22 mouse cellular contexts compared by ENCODE assay signal in genomic region chr9:44194000-44194399, GRCm38 (mm10). TPM values are rescaled to one million over a fixed set of nuclear protein-coding genes. Genes with fewer than 3 reads are reported as not detected.
A peak's percentile ranks its signal among the peaks of the same experiment; 100 is the strongest.
DNase-seq lines count a peak whose midpoint lies in the region; ATAC-seq and TF ChIP-seq lines count a peak whose summit lies in the region.
"Had no signal": no experiment of that assay in that cellular context is flagged by ENCODE, and none has a peak within 500 bp of the region (broad histone marks: within the 10 kb centered on the region; RNA-seq: fewer than 3 reads in every experiment).

No protein-coding gene starts in this region.

- ATAC-seq in heart, embryonic 15.5 days (replicated peaks; ENCODE audit: insufficient number of reproducible peaks, insufficient read depth, low FRiP score, low read depth), result no peak
- ATAC-seq in stomach, postnatal 0 days (ENCODE audit: low FRiP score, low TSS enrichment), result no peak
- ATAC-seq in midbrain, embryonic 16.5 days, result no peak
- ATAC-seq: liver, embryonic 12.5 days had no signal

- DNase-seq in heart, adult 9 months (ENCODE audit: low spot score in 2 of 2), result no peak
- peak; percentile 24 for DNase-seq in c-Kit-positive CD71-positive TER-119-negative erythroid progenitor cells, embryonic 14.5 days (ENCODE audit: low read depth)
- DNase-seq in stomach, postnatal 0 days (ENCODE audit: low spot score), result no peak
- no peak for DNase-seq in layer of hippocampus, adult 11-12 months (ENCODE audit: low spot score)
- DNase-seq: adrenal gland, postnatal 14 days; cerebellum, adult 9-11 months; gastrocnemius, postnatal 25 days; kidney, adult 9 months; kidney, postnatal 25 days; lung, adult 18-20 months; lung, postnatal 14 days had no signal

- 5% methylated on average over 1 of the region's 1 CpGs for WGBS in heart, embryonic 15.5 days
- 18% methylated on average over 1 of the region's 1 CpGs for WGBS in macrophage (ENCODE audit: missing documents)
- 42% methylated on average over 1 of the region's 1 CpGs for WGBS in stomach, postnatal 0 days
- 87% methylated on average over 1 of the region's 1 CpGs for WGBS in midbrain, embryonic 16.5 days

- no peaks in the 10 kb centered on the region for H3K9me3 ChIP-seq in heart, embryonic 15.5 days (replicated peaks)
- no peaks in the 10 kb centered on the region for H3K9me3 ChIP-seq in stomach, postnatal 0 days (ENCODE audit: control insufficient read depth, low read length)
- H3K9me3 ChIP-seq in midbrain, embryonic 16.5 days (replicated peaks; ENCODE audit: control insufficient read depth, low read length, poor library complexity, severe bottlenecking), result no peaks in the 10 kb centered on the region
- H3K9me3 ChIP-seq: forebrain, embryonic 10.5 days; hindbrain, embryonic 12.5 days; limb, embryonic 13.5 days; liver, embryonic 12.5 days had no signal

- H3K27me3 ChIP-seq in heart, embryonic 15.5 days, result no peaks in the 10 kb centered on the region
- H3K27me3 ChIP-seq in stomach, postnatal 0 days (ENCODE audit: control insufficient read depth, insufficient read depth, low read length), result no peaks in the 10 kb centered on the region
- no peaks in the 10 kb centered on the region for H3K27me3 ChIP-seq in midbrain, embryonic 16.5 days (ENCODE audit: control insufficient read depth, insufficient read depth, low read depth, low read length)
- H3K27me3 ChIP-seq: hindbrain, embryonic 12.5 days; limb, embryonic 13.5 days; liver, embryonic 12.5 days had no signal

- no peak overlapping the region for H3K9ac ChIP-seq in heart, embryonic 15.5 days
- no peak overlapping the region for H3K9ac ChIP-seq in stomach, postnatal 0 days (ENCODE audit: low read length)
- no peak overlapping the region for H3K9ac ChIP-seq in midbrain, embryonic 16.5 days (ENCODE audit: low read depth, low read length)
- H3K9ac ChIP-seq: hindbrain, embryonic 12.5 days; limb, embryonic 13.5 days; liver, embryonic 12.5 days had no signal

- H3K36me3 ChIP-seq in heart, embryonic 15.5 days, result peaks cover 21% of the 10 kb centered on the region
- peaks cover 12% of the 10 kb centered on the region; the same call in 1 of the 2 replicates for H3K36me3 ChIP-seq in macrophage (ENCODE audit: inconsistent target)
- no peaks in the 10 kb centered on the region; the same call in 1 of the 2 replicates for H3K36me3 ChIP-seq in stomach, postnatal 0 days (ENCODE audit: control insufficient read depth, insufficient read depth, low read length)
- H3K36me3 ChIP-seq in midbrain, embryonic 16.5 days (ENCODE audit: control insufficient read depth, insufficient read depth, low read length), result peaks cover 8% of the 10 kb centered on the region

- H3K4me2 ChIP-seq in heart, embryonic 15.5 days, result no peak overlapping the region
- H3K4me2 ChIP-seq in stomach, postnatal 0 days (replicated peaks; ENCODE audit: low read depth), result no peak overlapping the region
- H3K4me2 ChIP-seq in midbrain, embryonic 16.5 days (ENCODE audit: low read length), result no peak overlapping the region
- H3K4me2 ChIP-seq: hindbrain, embryonic 12.5 days; limb, embryonic 13.5 days; liver, embryonic 12.5 days had no signal

- no peak for TF ChIP-seq CTCF in stomach, postnatal 0 days (IDR thresholded peaks at IDR 0.05; ENCODE audit: low read depth)

- H3K4me1 ChIP-seq in heart, embryonic 15.5 days (replicated peaks), result peaks cover 8% of the 10 kb centered on the region
- no peaks in the 10 kb centered on the region for H3K4me1 ChIP-seq in stomach, postnatal 0 days (replicated peaks; ENCODE audit: control insufficient read depth, insufficient read depth)
- H3K4me1 ChIP-seq in midbrain, embryonic 16.5 days (ENCODE audit: control insufficient read depth, insufficient read depth, low read length), result no peaks in the 10 kb centered on the region
- H3K4me1 ChIP-seq: forebrain, embryonic 10.5 days; hindbrain, embryonic 12.5 days; limb, embryonic 13.5 days had no signal

- peak overlapping the region; percentile 15 for H3K27ac ChIP-seq in heart, embryonic 15.5 days
- 0 out of 2 replicates have a peak overlapping the region, but pooled peaks have one; percentile 0 for H3K27ac ChIP-seq in macrophage
- 0 out of 2 replicates have a peak overlapping the region, but pooled peaks have one; percentile 30 for H3K27ac ChIP-seq in stomach, postnatal 0 days (replicated peaks)
- no peak overlapping the region for H3K27ac ChIP-seq in midbrain, embryonic 16.5 days (ENCODE audit: low read length)
- H3K27ac ChIP-seq: forebrain, embryonic 10.5 days; hindbrain, embryonic 12.5 days; limb, embryonic 13.5 days; liver, embryonic 12.5 days had no signal

- H3K4me3 ChIP-seq in heart, embryonic 15.5 days, result no peak overlapping the region
- no peak overlapping the region for H3K4me3 ChIP-seq in macrophage (ENCODE audit: inconsistent target)
- no peak overlapping the region for H3K4me3 ChIP-seq in stomach, postnatal 0 days (ENCODE audit: low read depth, low read length)
- no peak overlapping the region for H3K4me3 ChIP-seq in midbrain, embryonic 16.5 days (ENCODE audit: low read depth, low read length)
- H3K4me3 ChIP-seq: forebrain, embryonic 10.5 days; hindbrain, embryonic 12.5 days; limb, embryonic 13.5 days; liver, embryonic 12.5 days had no signal

- peaks cover 100% of the 10 kb centered on the region for H3K79me2 ChIP-seq in macrophage (ENCODE audit: inconsistent target)

- no peak for TF ChIP-seq EP300 in stomach, postnatal 0 days (optimal IDR thresholded peaks at IDR 0.05)

RNA-seq across cellular contexts. Expression of gene Cbl, which starts 39.8 kb away (rescaled TPM):
- 10.7 and 14.8 TPM in 2 replicates for polyA plus RNA-seq in heart, embryonic 15.5 days (2015; fragmentation: Nextera tagmentation; extraction: Ambion mirVana)
- 100 to 1,000 TPM in 25 of 26 experiments, 10 to 100 TPM in 1; 75.2 to 374 (median 276) TPM for total RNA-seq in macrophage (2018; cell fraction: chromatin; rRNA removed)
- 100 to 1,000 TPM in 11 of 26 experiments, 10 to 100 TPM in 15; 77.0 to 120 (median 98.9) TPM for total RNA-seq in macrophage (2018; cell fraction: cytosol; rRNA removed)
- 100 to 1,000 TPM; 148 to 240 (median 196) TPM for total RNA-seq in macrophage (2018; cell fraction: nucleus; rRNA removed)
- 37.9 to 51.2 TPM (median 42.7 TPM) in 3 replicates for polyA plus RNA-seq in macrophage (2018)
- polyA plus RNA-seq in stomach, postnatal 0 days (2015; fragmentation: Nextera tagmentation; extraction: Ambion mirVana), result 4.9 and 5.7 TPM in 2 replicates
- 21.7 and 26.5 TPM in 2 replicates for polyA plus RNA-seq in midbrain, embryonic 16.5 days (2015; fragmentation: Nextera tagmentation; extraction: Ambion mirVana)

RNA-seq across cellular contexts. Expression of gene Ccdc153, which starts 46.5 kb away (rescaled TPM):
- polyA plus RNA-seq in heart, embryonic 15.5 days (2015; fragmentation: Nextera tagmentation; extraction: Ambion mirVana), result 0.28 and 0.52 TPM in 2 replicates
- not detected for total RNA-seq in macrophage (2018; cell fraction: chromatin; rRNA removed)
- total RNA-seq in macrophage (2018; cell fraction: cytosol; rRNA removed), result not detected
- not detected for total RNA-seq in macrophage (2018; cell fraction: nucleus; rRNA removed)
- polyA plus RNA-seq in macrophage (2018), result not detected in 3 replicates
- not detected in 2 replicates for polyA plus RNA-seq in stomach, postnatal 0 days (2015; fragmentation: Nextera tagmentation; extraction: Ambion mirVana)
- polyA plus RNA-seq in midbrain, embryonic 16.5 days (2015; fragmentation: Nextera tagmentation; extraction: Ambion mirVana), result 1.5 TPM in 1 of 2 replicates, not detected in the other
- total RNA-seq: gastrocnemius, postnatal 25 days; heart, adult 8-10 months had no signal
- polyA plus RNA-seq: embryonic facial prominence, embryonic 11.5 days; forebrain, embryonic 10.5 days; hindbrain, embryonic 12.5 days; limb, embryonic 13.5 days; liver, embryonic 12.5 days; neural tube, embryonic 14.5 days; urinary bladder, adult 2 months had no signal

RNA-seq across cellular contexts. Expression of gene Pdzd3, which starts 57.3 kb away (rescaled TPM):
- polyA plus RNA-seq in heart, embryonic 15.5 days (2015; fragmentation: Nextera tagmentation; extraction: Ambion mirVana), result 0.13 TPM in 1 of 2 replicates, not detected in the other
- 1 to 10 TPM in 1 of 26 experiments, under 1 TPM in 3, not detected in 22; 0.30 to 1.3 (median 0.36) TPM for total RNA-seq in macrophage (2018; cell fraction: chromatin; rRNA removed)
- under 1 TPM in 2 of 26 experiments, not detected in 24; 0.09 to 0.19 TPM for total RNA-seq in macrophage (2018; cell fraction: cytosol; rRNA removed)
- total RNA-seq in macrophage (2018; cell fraction: nucleus; rRNA removed), result under 1 TPM in 4 of 26 experiments, not detected in 22; 0.22 to 0.30 (median 0.27) TPM
- not detected in 3 replicates for polyA plus RNA-seq in macrophage (2018)
- polyA plus RNA-seq in stomach, postnatal 0 days (2015; fragmentation: Nextera tagmentation; extraction: Ambion mirVana), result 0.08 and 0.13 TPM in 2 replicates
- polyA plus RNA-seq in midbrain, embryonic 16.5 days (2015; fragmentation: Nextera tagmentation; extraction: Ambion mirVana), result 0.72 and 0.82 TPM in 2 replicates
- polyA plus RNA-seq: embryonic facial prominence, embryonic 11.5 days had no signal

RNA-seq across cellular contexts. Expression of gene Mcam, which starts 59.7 kb away (rescaled TPM):
- 93.4 and 102 TPM in 2 replicates for polyA plus RNA-seq in heart, embryonic 15.5 days (2015; fragmentation: Nextera tagmentation; extraction: Ambion mirVana)
- total RNA-seq in macrophage (2018; cell fraction: chromatin; rRNA removed), result 1 to 10 TPM in 1 of 26 experiments, under 1 TPM in 3, not detected in 22; 0.26 to 2.0 (median 0.42) TPM
- total RNA-seq in macrophage (2018; cell fraction: cytosol; rRNA removed), result under 1 TPM in 14 of 26 experiments, not detected in 12; 0.04 to 0.23 (median 0.13) TPM
- total RNA-seq in macrophage (2018; cell fraction: nucleus; rRNA removed), result under 1 TPM in 2 of 26 experiments, not detected in 24; 0.25 to 0.26 TPM
- 0.11 to 0.30 TPM in 2 of 3 replicates, not detected in the other for polyA plus RNA-seq in macrophage (2018)
- 43.9 and 44.5 TPM in 2 replicates for polyA plus RNA-seq in stomach, postnatal 0 days (2015; fragmentation: Nextera tagmentation; extraction: Ambion mirVana)
- 9.6 and 10.5 TPM in 2 replicates for polyA plus RNA-seq in midbrain, embryonic 16.5 days (2015; fragmentation: Nextera tagmentation; extraction: Ambion mirVana)
